Mouse (Mus musculus) heart, embryonic 14.5 days (tissue): ENCODE measurements around the gene Sla2. TPM values are rescaled to one million over a fixed set of nuclear protein-coding genes. Genes with fewer than 3 reads are reported as not detected.
"Not testable (repeated sequence)": the region's sequence is repeated elsewhere in the genome, so short reads cannot be mapped to it uniquely, and the experiment has no call there.

Source experiments
- ATAC-seq: fragments of 200-750 bp; cut with Nextera tagmentation; 2 replicates; pipeline ENCODE4 v1.8.0; 2017; ENCODE audit warnings: low read depth, moderate TSS enrichment; ENCODE audit not compliant: insufficient number of reproducible peaks, insufficient read depth, low FRiP score
- H3K27ac ChIP-seq, 2 experiments: fragments of 200-500 bp in 1 of 2; fragments of 300-500 bp in 1 of 2; sonication (generic) in 1 of 2; replicated peaks in 1 of 2; 2 replicates each; pipeline ENCODE4 v1.5.1; 2012 to 2014; ENCODE audit warnings: low read depth in 2 of 2, low read length in 2 of 2, control low read depth in 1 of 2, mild to moderate bottlenecking in 1 of 2, mixed read lengths in 1 of 2; ENCODE audit not compliant: control insufficient read depth in 1 of 2, insufficient read depth in 1 of 2
- H3K27me3 ChIP-seq: fragments of 300-500 bp; sonication (generic); 2 replicates; pipeline ENCODE4 v1.6.1; 2014; ENCODE audit warnings: mild to moderate bottlenecking, low read length, control low read depth; ENCODE audit not compliant: control insufficient read depth, insufficient read depth
- H3K36me3 ChIP-seq: fragments of 300-500 bp; sonication (generic); 2 replicates; pipeline ENCODE4 v1.6.1; 2014; ENCODE audit warnings: mild to moderate bottlenecking, control low read depth, low read length, mixed read lengths; ENCODE audit not compliant: control insufficient read depth, insufficient read depth
- H3K4me1 ChIP-seq, 2 experiments: fragments of 200-500 bp in 1 of 2; fragments of 300-500 bp in 1 of 2; sonication (generic) in 1 of 2; 2 replicates each; pipeline ENCODE4 v1.6.1; 2012 to 2014; ENCODE audit warnings: low read length in 2 of 2, control low read depth in 1 of 2, mixed read lengths in 1 of 2; ENCODE audit not compliant: control insufficient read depth in 2 of 2, insufficient read depth in 2 of 2
- H3K4me2 ChIP-seq: fragments of 300-500 bp; sonication (generic); 2 replicates; pipeline ENCODE4 v1.6.1; 2014; ENCODE audit warnings: mild to moderate bottlenecking, low read length
- H3K4me3 ChIP-seq, 2 experiments: fragments of 200-500 bp in 1 of 2; fragments of 300-500 bp in 1 of 2; sonication (generic) in 1 of 2; 2 replicates each; pipeline ENCODE4 v1.5.1; 2012 to 2014; ENCODE audit warnings: low read length in 2 of 2, mild to moderate bottlenecking in 2 of 2, control low read depth in 1 of 2, low read depth in 1 of 2, moderate library complexity in 1 of 2; ENCODE audit not compliant: control insufficient read depth in 1 of 2, insufficient read depth in 1 of 2
- H3K9ac ChIP-seq: fragments of 300-500 bp; sonication (generic); 2 replicates; pipeline ENCODE4 v1.6.1; 2014; ENCODE audit warnings: mild to moderate bottlenecking, low read length
- H3K9me3 ChIP-seq: fragments of 300-500 bp; sonication (generic); 2 replicates; pipeline ENCODE4 v1.6.1; 2016; ENCODE audit warnings: low read length, control low read depth; ENCODE audit not compliant: control insufficient read depth
- WGBS: fragments of 180-500 bp; shearing (Covaris S2); extraction: QIAGEN DNeasy Blood & Tissue Kit; methylation state at CpG from one replicate; pipeline ENCODE4 v1.1.7; 2014; 5-methylcytosine and 5-hydroxymethylcytosine counted together
- polyA plus RNA-seq: library from polyadenylated mRNA; unstranded; fragments of >200 nt; fragmentation: Nextera tagmentation; extraction: Ambion mirVana; gene quantifications from 2 replicates; pipeline ENCODE4 v1.2.1, GENCODE M21; 2014

The Sla2 gene
- polyA plus RNA-seq, 1 experiment from 2014 or later: 0.26 TPM

DNA sequence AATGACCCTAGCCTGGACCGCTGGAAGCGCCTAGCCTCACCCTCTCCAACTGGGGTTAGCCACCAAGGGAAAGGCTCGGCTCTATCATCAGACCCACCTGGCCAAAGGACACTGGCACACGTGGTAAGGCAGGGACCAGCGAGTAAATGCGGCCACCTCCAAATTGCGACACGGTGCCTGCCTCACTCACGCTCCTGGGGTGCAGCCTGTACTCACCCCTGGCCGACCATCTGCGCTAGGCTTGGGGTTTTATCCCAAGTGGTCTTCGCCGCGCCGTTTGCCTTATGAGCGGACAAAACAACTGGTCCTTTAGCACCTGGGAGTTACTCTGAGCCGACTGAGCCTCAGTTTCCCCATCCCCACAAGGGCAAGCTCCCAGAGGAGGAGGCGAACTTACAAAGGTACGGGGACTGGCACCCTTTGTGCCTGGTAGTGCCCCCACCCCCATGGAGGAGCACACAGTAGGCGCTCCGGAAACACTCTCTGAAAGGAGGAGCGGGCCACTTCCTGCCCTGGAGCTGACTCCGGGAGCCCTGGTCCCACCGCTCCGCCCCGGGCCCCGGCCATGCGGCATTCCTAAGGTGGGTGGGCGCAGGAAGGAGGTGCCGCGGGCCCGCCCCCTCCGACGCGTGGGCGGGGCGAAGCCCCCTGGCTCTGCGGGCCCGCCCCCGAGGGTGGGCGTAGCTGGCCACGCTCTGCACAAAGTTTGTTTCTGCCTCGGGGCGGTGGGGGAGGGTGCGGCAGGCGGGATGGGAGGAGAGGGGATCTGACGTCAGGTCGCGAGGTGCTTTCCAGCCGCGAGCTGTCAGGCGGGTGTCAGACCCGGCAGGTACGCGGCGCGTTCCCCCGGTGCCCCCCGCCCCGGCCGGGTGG lies 47.4 kb downstream of the Sla2 start, which contains the start of gene Tgif2:
Gene Tgif2, plus strand, starts transcription at position 689 of the 873 bp plus-strand sequence.
- peaks cover 29% of the 10 kb centered on the region for H3K36me3 ChIP-seq
- H3K27ac ChIP-seq: peak within 1 kb of the TSS; percentile 80 to 95
- no peaks in the 10 kb centered on the region for H3K9me3 ChIP-seq
- H3K4me1 ChIP-seq: peaks cover 30 to 37% of the 10 kb centered on the region in 2 experiments
- peak within 1 kb of the TSS; percentile 69 to 91 for H3K4me3 ChIP-seq
- 1% methylated on average over 59 of the region's 61 CpGs for WGBS
- ATAC-seq: peak; percentile 88
- H3K27me3 ChIP-seq: no peaks in the 10 kb centered on the region
- H3K4me2 ChIP-seq: peak within 1 kb of the TSS; percentile 84
- peak within 1 kb of the TSS; percentile 95 for H3K9ac ChIP-seq

DNA sequence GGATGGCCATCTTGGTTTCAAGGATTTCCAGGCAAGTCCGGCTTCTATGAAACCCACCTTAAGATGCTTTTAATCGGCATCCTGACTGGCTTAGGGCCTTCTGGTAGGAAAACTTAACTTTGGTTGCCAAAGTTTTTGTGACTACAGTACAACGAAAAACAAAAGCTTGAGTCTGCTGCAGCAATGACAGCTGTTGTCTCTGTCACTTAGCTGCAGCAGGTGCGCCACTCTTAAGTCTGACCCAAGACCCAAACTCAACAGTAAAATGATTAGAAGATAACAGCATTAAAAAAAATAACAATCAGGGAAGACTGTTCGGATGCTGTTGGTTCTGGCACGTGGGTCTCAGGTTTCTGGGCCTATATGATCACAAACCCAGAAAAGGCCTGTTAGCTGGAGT lies 48.2 kb downstream of the Sla2 start:
- Histone ChIP-seq H3K4me1 (peaks cover 24 to 31% of the 10 kb centered on the region in 2 experiments), H3K9me3 (no peaks in the 10 kb centered on the region), H3K4me3 (peak overlapping the region; percentile 69 to 91), H3K27me3 (no peaks in the 10 kb centered on the region), H3K4me2 (peak overlapping the region; percentile 84), H3K27ac (peak overlapping the region; percentile 54 to 95), H3K36me3 (peaks cover 36% of the 10 kb centered on the region), H3K9ac (peak overlapping the region; percentile 95; the same call in 1 of the 2 replicates)
- whole genome bisulfite sequencing: 68% methylated on average over 6 of the region's 6 CpGs
- no peak for ATAC-seq

DNA sequence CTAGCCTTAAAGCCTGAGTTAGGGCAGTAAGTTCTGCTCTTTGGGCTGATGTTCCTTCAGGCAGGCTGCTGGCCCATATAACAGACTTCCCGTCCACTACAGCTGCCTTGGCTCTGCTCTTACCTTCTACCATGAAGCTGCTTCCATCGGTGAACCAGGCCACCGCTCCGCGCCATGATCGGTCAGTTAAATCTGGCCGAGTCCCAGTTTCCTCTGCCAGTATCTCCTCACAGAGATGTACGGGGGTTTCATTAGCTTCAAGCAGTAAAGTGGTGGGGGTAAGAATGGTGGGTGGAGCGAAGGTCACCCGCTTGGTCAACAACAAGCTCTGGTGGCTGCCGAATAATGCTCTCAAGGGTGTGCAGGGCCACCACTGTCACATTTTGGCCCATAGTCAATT lies 52.7 kb downstream of the Sla2 start:
- no peak overlapping the region for H3K27ac ChIP-seq
- H3K4me3 ChIP-seq: no peak overlapping the region
- no peak overlapping the region for H3K4me2 ChIP-seq
- WGBS: 98% methylated on average over 11 of the region's 11 CpGs
- H3K27me3 ChIP-seq: no peaks in the 10 kb centered on the region
- H3K9ac ChIP-seq: no peak overlapping the region
- H3K9me3 ChIP-seq: peaks cover 23% of the 10 kb centered on the region
- peaks cover 74% of the 10 kb centered on the region for H3K36me3 ChIP-seq
- peaks cover 3 to 8% of the 10 kb centered on the region in 2 experiments; a peak in 2 of 4 replicates for H3K4me1 ChIP-seq
- ATAC-seq: no peak

DNA sequence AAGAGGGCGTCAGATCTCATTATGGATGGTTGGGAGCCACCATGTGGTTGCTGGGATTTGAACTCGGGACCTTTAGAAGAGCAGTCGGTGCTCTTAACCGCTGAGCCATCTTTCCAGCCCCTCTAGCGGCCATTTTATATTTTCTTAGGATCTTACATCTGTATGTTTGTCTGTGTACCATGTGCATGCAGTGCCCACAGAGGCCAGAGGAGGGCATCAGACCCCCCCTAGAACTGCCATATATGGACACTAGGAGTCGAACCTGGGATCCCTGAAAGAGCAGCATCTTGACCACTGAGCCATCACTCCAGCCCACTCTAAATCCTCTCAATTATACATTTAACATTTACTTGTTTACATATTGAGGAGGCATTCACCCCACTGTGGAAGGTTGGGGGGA lies 61.9 kb downstream of the Sla2 start:
- H3K4me2 ChIP-seq, H3K9me3 ChIP-seq, H3K27me3 ChIP-seq, ATAC-seq, H3K4me1 ChIP-seq, H3K9ac ChIP-seq, H3K27ac ChIP-seq, H3K4me3 ChIP-seq, H3K36me3 ChIP-seq: not testable (repeated sequence)
- WGBS: 82% methylated on average over 6 of the region's 6 CpGs

Other genes with a start within 250 kb of the Sla2 start
- gene Myl9, start 111.8 kb downstream of the Sla2 start, polyA plus RNA-seq: 2,013 and 2,167 TPM in 2 replicates
- gene Tgif2, start 47.2 kb downstream of the Sla2 start, polyA plus RNA-seq: 34.0 and 36.2 TPM in 2 replicates
- 3.9 and 6.2 TPM in 2 replicates for gene 4930518I15Rik, start 29.2 kb downstream of the Sla2 start, polyA plus RNA-seq
- 189 and 194 TPM in 2 replicates for gene Rab5if, start 24.1 kb downstream of the Sla2 start, polyA plus RNA-seq
- 32.0 and 32.9 TPM in 2 replicates for gene Ndrg3, start 104.9 kb upstream of the Sla2 start, polyA plus RNA-seq
- 35.9 and 36.8 TPM in 2 replicates for gene Dsn1, start 120.0 kb upstream of the Sla2 start, polyA plus RNA-seq
- gene Soga1, start 192.1 kb upstream of the Sla2 start, polyA plus RNA-seq: 4.1 and 5.0 TPM in 2 replicates
- gene Tldc2, start 199.9 kb upstream of the Sla2 start, polyA plus RNA-seq: not detected in 2 replicates
- gene Samhd1, start 248.1 kb upstream of the Sla2 start, polyA plus RNA-seq: 18.3 and 19.6 TPM in 2 replicates